Mouse (Mus musculus): ENCODE measurements around the gene Klf6.

DNA sequence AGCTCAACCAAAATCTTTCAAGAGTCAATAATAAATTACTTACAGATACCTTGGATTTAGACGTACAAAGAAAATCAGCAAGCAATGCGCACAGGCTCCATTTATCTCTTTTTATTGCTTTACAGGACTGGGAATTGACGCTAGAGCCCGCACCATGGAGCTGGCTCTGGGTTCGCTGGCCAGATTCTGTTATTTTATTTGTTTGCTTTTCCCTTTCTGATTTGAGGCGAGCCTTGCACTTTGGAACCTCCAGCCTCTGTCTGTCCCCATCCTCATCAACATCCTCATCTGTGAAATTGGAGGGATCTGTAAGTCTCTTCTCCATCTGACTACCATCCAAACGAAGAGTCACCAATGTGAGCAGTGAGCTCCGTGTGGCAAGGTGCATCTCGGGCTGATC, 47.8 kb upstream of the Klf6 start:
- TF ChIP-seq GATA1 (IDR thresholded peaks at IDR 0.05; ENCODE audit: borderline replicate concordance, low read length), result no peak
- TF ChIP-seq FLI1 (IDR thresholded peaks at IDR 0.05; ENCODE audit: low read length), result no peak

Measured in megakaryocyte, embryonic 14.5 days (primary cell).